Mouse (Mus musculus) heart, adult 11 months (tissue): ENCODE measurements around the gene Dennd4b.
"Not testable (repeated sequence)": the region's sequence is repeated elsewhere in the genome, so short reads cannot be mapped to it uniquely, and the experiment has no call there.

Source experiments
- DNase-seq: peaks from one replicate; pipeline ENCODE4 v3.0.0; 2022

The Dennd4b gene

DNA sequence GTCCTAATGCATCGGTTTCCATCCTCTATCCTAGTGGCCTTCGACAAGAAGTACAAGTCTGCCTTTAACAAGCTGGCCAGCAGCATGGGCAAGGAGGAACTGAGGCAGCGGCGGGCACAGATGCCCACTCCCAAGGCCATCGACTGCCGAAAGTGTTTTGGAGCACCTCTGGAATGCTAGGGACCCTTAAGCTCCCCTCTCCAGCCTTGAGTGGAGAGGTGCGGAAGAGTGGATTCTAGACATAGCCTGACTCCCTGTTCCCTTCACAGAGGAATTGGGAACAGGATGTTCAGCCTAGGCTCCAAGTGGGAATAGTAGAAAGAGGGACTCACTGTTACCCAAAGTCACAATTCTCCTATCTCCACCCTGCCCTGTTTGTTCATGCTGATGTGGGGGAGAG is 14.8 kb downstream of the Dennd4b start:
- peak; percentile 62 for DNase-seq

DNA sequence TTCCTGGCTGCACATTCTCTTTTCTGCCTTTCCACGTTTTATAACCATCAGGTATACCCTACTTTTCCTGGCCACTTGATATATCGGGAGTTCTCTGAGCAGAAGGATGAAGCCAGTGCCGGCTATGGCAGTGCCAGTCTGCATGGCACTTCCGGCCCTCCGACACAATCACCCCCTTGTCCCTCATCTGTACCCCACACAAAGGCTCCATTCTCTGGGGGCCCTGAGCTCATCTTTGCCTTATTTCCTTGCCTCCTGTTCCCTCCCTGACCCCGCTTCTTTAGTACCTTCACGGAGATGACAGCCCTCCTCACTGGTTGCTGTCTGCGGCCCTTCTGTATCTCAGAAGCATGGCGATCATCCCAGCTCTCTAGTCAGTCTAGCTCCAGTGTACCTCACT is 15.7 kb downstream of the Dennd4b start:
- peak; percentile 77 for DNase-seq

DNA sequence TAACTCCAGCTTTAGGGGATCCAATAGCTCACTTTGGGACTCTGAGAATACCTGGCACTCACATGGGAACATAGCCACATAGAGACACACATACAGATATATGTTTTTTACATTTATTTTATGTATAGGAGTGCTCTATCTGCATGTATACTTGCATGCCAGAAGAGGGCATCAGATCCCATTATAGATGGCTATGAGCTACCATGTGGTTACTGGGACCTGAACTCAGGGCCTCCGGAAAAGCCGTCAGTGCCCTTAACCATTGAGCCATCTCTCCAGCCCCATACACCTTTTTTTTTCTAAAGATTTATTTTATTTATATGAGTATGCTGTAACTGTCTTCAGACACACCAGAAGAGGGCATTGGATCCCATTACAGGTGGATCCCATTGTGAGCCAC is 19.2 kb downstream of the Dennd4b start:
- DNase-seq: peak; percentile 46

DNA sequence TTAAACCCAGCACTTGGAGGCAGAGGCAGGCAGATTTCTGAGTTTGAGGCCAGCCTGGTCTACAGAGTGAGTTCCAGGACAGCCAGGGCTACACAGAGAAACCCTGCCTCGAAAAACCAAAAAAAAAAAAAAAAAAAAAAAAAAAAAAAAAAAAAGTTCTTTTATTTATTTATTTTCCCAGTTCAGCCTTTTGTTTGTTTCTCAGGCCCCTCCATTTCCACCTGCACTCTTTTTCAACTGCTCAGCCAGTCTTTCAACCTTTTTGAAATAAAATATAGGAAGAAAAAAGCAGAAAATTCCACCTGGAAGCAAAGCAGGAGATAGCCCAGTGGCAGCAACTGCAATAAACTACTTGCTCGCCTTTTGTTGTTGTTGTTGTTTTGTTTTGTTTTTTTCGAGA is 24.4 kb downstream of the Dennd4b start:
- not testable (repeated sequence) for DNase-seq

DNA sequence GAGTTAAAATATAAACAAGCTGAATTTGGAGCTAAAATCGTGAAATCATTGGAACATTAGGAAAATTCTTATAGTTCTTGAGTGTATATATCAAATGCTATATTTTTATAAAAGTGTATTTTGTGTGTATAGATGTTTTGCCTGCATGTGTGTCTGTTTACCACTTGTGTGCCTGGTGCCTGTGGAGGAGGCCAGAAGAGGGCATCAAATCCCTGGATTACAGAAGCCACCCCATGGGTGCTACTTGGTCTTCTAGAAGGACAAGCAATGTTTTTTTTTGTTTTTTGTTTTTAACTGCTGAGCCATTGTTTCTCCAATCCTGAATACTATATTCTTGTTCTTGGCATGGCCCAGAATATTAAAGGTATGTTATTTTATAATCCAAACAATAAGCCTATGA is 25.6 kb downstream of the Dennd4b start:
- peak; percentile 69 for DNase-seq

DNA sequence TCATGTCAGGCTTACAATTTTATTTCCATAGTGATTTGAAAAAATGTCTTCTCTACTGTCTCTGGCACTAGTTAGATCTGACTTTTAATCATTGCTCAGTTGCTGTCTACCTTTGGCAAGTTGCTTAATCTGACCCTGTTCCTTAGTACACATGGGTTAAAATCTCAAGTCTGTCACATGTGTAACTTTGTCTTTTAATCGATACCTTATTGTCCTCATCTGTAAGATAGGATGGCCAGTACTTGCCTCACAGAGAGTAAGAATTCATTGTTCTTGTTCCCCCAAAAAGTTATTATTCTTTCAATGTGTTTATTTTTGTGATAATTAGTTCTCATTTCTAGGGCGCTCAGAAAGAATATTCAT is 27.0 kb downstream of the Dennd4b start:
- DNase-seq: no peak

DNA sequence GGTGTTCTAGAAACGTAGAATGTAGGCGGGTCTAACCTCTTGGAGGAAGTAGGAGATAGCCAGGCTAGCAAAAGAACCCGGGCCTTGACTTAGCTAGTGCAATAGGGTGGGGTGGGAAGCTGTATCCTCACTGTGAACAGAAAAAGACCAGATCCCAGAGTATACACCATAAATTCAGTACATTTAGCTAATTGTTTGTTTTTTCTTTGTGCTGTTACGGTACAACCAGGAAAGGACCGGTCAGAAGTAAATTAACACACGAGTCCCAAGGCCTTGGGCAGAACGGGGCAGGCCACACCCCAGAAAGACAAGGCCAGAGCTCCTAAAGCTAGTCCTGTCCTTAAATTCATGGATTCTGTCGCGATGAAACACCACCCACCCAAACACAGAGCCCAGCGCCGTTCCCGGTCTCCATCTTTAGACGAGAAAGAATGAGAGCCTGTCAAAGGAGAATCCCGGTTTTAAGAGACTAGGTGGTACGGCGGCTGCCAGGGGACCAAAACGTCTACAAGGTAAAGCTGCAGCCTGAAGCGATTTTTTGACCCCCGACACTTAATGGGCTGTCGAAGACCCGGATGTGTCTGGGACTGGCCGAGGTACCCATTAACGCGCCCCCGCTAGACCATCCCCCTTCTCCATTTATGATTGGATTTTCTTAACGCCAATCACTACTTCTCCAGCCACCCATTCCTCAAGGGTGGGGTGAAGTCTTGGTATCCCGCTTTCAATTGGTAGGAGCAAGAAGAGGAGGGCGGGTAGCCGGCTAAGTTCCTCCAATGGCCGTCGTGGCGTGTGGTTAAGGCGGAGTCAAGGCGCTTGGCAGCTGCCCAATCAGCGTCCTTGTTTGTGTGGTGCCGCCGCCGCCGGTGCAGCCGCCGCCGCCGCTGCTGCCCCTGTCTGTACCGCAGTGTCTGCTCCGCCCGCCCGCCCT is 27.6 kb downstream of the Dennd4b start, which contains the start of gene Gatad2b:
Gene Gatad2b (plus strand): TSS at position 834 of the 931 bp plus-strand sequence.
- peak; percentile 100 for DNase-seq

DNA sequence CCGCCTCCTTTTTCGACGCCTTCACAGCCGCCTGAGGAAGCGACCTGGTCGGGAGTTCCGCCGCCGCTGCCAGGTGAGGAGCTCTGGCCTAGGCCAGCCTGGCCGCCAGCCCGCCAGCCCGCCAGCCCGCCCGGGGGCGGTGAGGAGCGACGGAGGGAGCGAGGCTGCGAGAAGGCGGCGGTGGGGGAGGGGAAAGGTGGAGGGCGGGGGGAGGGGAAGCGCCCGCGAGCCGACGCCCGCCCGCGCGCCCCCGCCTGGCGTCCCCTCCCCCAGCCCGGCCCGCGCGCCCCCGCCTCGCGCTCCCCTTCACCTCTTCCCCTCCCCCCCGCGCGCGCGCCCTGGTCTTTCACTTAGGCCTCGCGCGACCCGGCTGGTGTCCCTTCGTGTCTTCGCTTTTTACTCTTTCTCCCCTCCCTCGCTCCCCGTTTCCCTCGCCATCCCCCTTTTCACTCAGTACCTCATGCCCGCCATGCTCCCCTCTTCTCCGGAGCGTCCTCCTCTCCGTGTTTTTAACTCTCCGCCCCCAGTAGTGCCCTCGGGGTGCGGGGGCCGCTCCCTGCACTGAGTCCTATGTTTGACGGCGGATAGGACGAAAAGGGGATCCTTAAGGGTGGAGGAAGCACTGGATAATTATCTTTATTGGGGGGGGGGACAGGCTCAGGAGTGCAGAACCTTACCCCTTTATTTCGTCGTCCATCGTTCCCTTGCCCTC is 28.5 kb downstream of the Dennd4b start:
- peak; percentile 97 for DNase-seq

DNA sequence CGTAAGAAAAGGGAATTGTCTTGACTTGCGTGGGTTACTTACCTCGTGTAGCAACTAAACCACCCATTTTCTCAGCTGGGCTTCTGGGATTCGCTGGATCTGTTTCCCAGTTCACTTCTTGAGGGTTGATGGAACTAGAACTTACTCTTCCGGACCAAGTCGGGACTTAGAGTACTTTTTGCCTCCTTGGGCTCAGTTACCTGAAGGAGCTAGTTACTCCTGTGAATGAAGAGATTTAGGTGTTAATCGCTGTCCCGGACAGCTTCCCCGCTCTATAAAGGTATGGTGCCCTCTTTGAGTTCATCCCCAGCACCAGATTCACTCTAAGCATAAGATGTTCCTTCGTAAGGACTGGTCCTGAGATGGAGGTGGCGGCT is 29.1 kb downstream of the Dennd4b start:
- DNase-seq: peak; percentile 81

DNA sequence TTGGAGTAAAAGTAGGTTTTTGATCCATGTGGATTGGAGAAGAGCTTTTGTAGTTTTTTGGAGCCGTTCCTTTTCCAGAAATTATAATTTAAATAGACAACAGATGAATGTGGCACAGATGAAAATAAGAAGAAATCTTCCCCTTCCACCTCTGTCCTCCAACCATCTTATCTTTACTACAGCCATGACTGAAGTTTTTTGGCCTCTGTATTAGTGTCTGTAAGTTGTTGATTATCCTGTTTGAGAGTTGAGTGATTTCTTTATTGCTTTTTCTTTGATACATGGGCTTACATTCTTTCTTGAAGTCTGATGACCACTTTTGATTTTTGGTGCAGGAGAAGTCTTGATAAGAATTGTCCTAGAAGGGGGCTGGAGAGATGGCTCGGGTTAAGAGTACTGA is 29.7 kb downstream of the Dennd4b start:
- DNase-seq: no peak

DNA sequence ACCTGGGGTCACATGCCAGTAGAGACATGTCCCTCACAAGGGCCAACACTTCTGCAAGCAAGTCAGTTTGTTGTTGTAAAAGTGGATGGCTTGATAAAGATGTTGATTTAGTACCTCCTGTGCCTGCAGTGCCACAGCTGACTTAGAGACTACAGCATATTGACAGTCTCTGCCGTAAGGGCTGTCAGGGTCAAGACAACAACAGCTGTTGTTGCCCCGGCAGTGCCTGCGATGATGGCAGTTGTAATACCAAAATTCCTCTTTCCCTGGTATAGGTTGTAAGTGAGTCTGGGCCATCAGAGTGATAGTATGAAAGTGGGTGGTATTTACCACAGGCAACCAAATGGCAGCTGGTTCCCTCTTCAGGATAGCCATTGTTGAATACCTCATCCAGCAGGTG is 40.8 kb downstream of the Dennd4b start:
- DNase-seq: peak; percentile 79

DNA sequence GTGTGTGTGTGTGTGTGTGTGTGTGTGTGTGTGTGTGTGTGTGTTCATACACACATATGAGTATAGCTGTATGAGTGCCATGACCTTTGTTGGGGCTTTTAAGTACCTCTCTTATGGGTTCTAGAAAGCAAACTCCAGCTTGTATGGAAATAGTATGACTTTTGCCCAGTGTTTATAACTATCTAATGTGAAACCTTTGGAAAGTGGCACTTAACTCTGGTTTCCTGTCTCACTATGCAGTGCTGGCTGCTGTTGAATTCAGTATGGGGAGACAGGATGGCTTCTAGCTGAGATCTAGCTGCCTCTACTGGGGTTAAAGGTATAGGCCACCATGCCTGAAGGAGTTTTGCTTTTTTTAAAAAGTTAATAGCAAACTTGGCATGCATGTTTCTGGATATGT is 44.6 kb downstream of the Dennd4b start:
- DNase-seq: peak; percentile 9

DNA sequence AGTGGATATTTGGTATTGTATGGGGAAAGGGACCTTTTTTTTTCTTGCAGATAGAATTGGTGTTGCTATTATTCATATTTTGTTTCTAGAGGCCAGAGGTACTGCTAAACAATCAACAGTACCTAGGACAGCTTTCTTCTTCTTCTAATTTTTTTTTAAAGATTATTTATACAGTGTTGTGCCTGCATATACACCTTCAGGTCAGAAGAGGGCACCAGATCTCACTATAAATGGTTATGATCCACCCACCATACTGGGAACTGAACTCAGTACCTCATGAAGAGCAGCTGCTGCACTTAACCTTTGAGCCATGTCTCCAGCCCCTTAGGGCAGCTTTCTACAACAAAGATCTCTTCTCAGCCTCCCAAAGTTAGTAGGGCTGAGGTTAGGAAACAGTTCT is 48.4 kb downstream of the Dennd4b start:
- DNase-seq: no peak

DNA sequence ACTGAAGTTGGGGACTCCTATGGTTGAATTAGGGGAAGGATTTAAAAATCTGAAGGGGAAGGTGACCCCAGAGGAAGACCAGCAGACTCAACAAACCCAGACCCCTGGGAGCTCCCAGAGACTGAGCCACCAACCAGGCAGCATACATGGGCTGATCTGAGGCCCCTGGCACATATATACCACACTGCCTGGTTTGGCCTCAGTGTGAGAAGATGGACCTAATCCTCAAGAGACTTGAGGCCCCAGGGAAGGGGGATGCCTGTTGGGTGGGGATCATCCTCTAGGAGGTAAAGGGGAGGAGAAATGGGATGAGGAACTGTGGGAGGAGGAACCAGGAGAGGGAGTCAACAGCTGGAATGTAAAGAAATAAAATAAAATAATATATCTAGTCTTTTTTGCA is 49.3 kb downstream of the Dennd4b start:
- peak; percentile 90 for DNase-seq

DNA sequence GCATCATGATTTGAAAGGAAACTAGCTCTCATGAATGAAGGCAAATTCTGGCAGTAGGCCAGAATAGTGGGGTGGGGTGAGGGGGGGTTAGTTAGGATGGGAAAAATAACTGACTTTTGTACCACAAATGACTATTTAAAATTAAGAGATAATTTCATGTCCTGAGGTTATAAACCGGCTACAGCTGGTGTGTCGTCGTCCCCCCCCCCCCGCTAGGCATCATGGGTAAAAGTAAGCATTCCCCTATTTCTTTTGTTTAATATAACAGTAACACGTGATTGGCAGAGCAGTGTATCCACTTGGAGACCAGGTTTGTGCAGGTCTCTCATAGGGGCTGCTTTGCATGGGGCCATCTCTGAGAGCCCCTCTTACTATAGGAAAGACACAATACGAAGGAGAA is 57.3 kb downstream of the Dennd4b start:
- DNase-seq: no peak

DNA sequence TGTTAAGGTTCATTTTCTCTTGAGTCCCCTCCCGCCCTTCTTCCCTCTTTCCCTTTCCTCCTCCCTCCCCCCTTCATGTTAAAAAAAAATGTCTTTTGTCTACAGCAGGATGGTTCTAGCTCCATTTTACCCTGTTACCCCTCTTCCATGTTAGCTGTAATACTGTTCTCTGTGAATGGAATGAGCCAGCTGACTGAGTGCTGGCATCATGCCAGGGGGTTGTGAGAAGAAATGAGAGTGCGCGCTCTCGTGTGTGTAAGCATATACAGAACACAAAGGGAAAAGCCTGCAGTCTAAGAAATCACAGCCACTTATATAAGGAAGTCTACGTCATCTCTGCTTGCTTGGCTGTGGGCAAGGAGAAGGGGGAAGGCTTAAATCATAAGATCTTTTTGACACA is 58.1 kb downstream of the Dennd4b start:
- peak; percentile 95 for DNase-seq
